In genomic region chr4:130667686-130668085, GRCm38 (mm10) we compare ENCODE assay signal across 9 mouse cellular contexts. TPM values are rescaled to one million over a fixed set of nuclear protein-coding genes. Genes with fewer than 3 reads are reported as not detected.
DNase-seq lines count a peak whose midpoint lies in the region; ATAC-seq and TF ChIP-seq lines count a peak whose summit lies in the region.
"Had no signal": no experiment of that assay in that cellular context is flagged by ENCODE, and none has a peak within 500 bp of the region (broad histone marks: within the 10 kb centered on the region; RNA-seq: fewer than 3 reads in every experiment).

No protein-coding gene starts in this region.

- DNase-seq in heart, postnatal 14 days = no peak
- DNase-seq in lung, embryonic 14.5 days = no peak
- DNase-seq in lung, postnatal 0 days (ENCODE audit: low spot score) = no peak
- DNase-seq in cerebellum, adult 18-20 months = no peak
- DNase-seq in ovary, postnatal 36 days (ENCODE audit: low spot score) = no peak
- DNase-seq: heart, postnatal 4 days had no signal

- WGBS in heart, embryonic 14.5 days = 70% methylated on average over 2 of the region's 2 CpGs
- WGBS in lung, embryonic 14.5 days = 49% methylated on average over 2 of the region's 2 CpGs
- whole genome bisulfite sequencing in lung, postnatal 0 days = 54% methylated on average over 2 of the region's 2 CpGs
- WGBS in forebrain, embryonic 13.5 days = 84% methylated on average over 2 of the region's 2 CpGs
- 82% methylated on average over 2 of the region's 2 CpGs for WGBS in midbrain, embryonic 16.5 days

- H3K9ac ChIP-seq in heart, embryonic 14.5 days (ENCODE audit: low read length) = no peak overlapping the region
- no peak overlapping the region for H3K9ac ChIP-seq in lung, embryonic 14.5 days
- H3K9ac ChIP-seq in lung, postnatal 0 days (replicated peaks; ENCODE audit: low read depth) = no peak overlapping the region
- H3K9ac ChIP-seq in forebrain, embryonic 13.5 days = no peak overlapping the region
- no peak overlapping the region for H3K9ac ChIP-seq in midbrain, embryonic 16.5 days (ENCODE audit: low read depth, low read length)

- TF ChIP-seq EP300 in lung, postnatal 0 days (IDR thresholded peaks at IDR 0.05) = no peak

- H3K9me3 ChIP-seq in heart, embryonic 14.5 days (ENCODE audit: control insufficient read depth, low read length) = no peaks in the 10 kb centered on the region
- no peaks in the 10 kb centered on the region for H3K9me3 ChIP-seq in lung, embryonic 14.5 days (ENCODE audit: low read depth, low read length)
- H3K9me3 ChIP-seq in lung, postnatal 0 days (ENCODE audit: low read length) = no peaks in the 10 kb centered on the region
- H3K9me3 ChIP-seq in forebrain, embryonic 13.5 days (replicated peaks) = no peaks in the 10 kb centered on the region
- H3K9me3 ChIP-seq in midbrain, embryonic 16.5 days (replicated peaks; ENCODE audit: control insufficient read depth, low read length, poor library complexity, severe bottlenecking) = no peaks in the 10 kb centered on the region

- H3K4me2 ChIP-seq in heart, embryonic 14.5 days (ENCODE audit: low read length) = peak overlapping the region; percentile 23
- H3K4me2 ChIP-seq in lung, embryonic 14.5 days = peak overlapping the region; percentile 31
- no peak overlapping the region for H3K4me2 ChIP-seq in lung, postnatal 0 days (replicated peaks; ENCODE audit: low read depth, low read length)
- H3K4me2 ChIP-seq in forebrain, embryonic 13.5 days = peak overlapping the region; percentile 25
- H3K4me2 ChIP-seq in midbrain, embryonic 16.5 days (ENCODE audit: low read length) = peak overlapping the region; percentile 21; the same call in 1 of the 2 replicates

- H3K36me3 ChIP-seq in heart, embryonic 14.5 days (ENCODE audit: control insufficient read depth, insufficient read depth, low read length) = peaks cover 28% of the 10 kb centered on the region
- H3K36me3 ChIP-seq in lung, embryonic 14.5 days (ENCODE audit: insufficient read depth) = peaks cover 38% of the 10 kb centered on the region
- no peaks in the 10 kb centered on the region for H3K36me3 ChIP-seq in lung, postnatal 0 days (ENCODE audit: insufficient read depth, low read length)
- peaks cover 31% of the 10 kb centered on the region for H3K36me3 ChIP-seq in forebrain, embryonic 13.5 days (ENCODE audit: poor library complexity, severe bottlenecking)
- H3K36me3 ChIP-seq in midbrain, embryonic 16.5 days (ENCODE audit: control insufficient read depth, insufficient read depth, low read length) = peaks cover 11% of the 10 kb centered on the region

- H3K4me3 ChIP-seq in heart, embryonic 14.5 days (ENCODE audit: control insufficient read depth in 1 of 2, insufficient read depth in 1 of 2, low read depth in 1 of 2, low read length in 2 of 2) = no peak overlapping the region
- no peak overlapping the region for H3K4me3 ChIP-seq in lung, embryonic 14.5 days (ENCODE audit: low read depth, low read length)
- no peak overlapping the region for H3K4me3 ChIP-seq in lung, postnatal 0 days (ENCODE audit: low read depth, low read length)
- H3K4me3 ChIP-seq in forebrain, embryonic 13.5 days = no peak overlapping the region
- H3K4me3 ChIP-seq in midbrain, embryonic 16.5 days (ENCODE audit: low read depth, low read length) = no peak overlapping the region

- intact Hi-C loops in heart, postnatal 14 days (cut with DNase I) = no loop called here

- no peak for ATAC-seq in heart, embryonic 14.5 days (ENCODE audit: insufficient number of reproducible peaks, insufficient read depth, low FRiP score, low read depth)
- no peak for ATAC-seq in lung, embryonic 14.5 days (ENCODE audit: insufficient read depth)
- no peak for ATAC-seq in lung, postnatal 0 days
- no peak for ATAC-seq in forebrain, embryonic 13.5 days
- no peak for ATAC-seq in midbrain, embryonic 16.5 days

- H3K27me3 ChIP-seq in heart, embryonic 14.5 days (ENCODE audit: control insufficient read depth, insufficient read depth, low read length) = no peaks in the 10 kb centered on the region
- no peaks in the 10 kb centered on the region for H3K27me3 ChIP-seq in lung, embryonic 14.5 days (ENCODE audit: insufficient read depth, low read length)
- no peaks in the 10 kb centered on the region for H3K27me3 ChIP-seq in lung, postnatal 0 days (replicated peaks; ENCODE audit: insufficient read depth, low read length)
- no peaks in the 10 kb centered on the region for H3K27me3 ChIP-seq in forebrain, embryonic 13.5 days
- no peaks in the 10 kb centered on the region for H3K27me3 ChIP-seq in midbrain, embryonic 16.5 days (ENCODE audit: control insufficient read depth, insufficient read depth, low read depth, low read length)

- TF ChIP-seq CTCF in lung, embryonic 14.5 days (IDR thresholded peaks at IDR 0.05; ENCODE audit: low read depth) = no peak
- TF ChIP-seq CTCF in lung, postnatal 0 days (IDR thresholded peaks at IDR 0.05) = no peak

- H3K4me1 ChIP-seq in heart, embryonic 14.5 days (ENCODE audit: control insufficient read depth in 2 of 2, insufficient read depth in 2 of 2, low read length in 2 of 2) = peaks cover 2 to 44% of the 10 kb centered on the region in 2 experiments; a peak in 3 of 4 replicates
- H3K4me1 ChIP-seq in lung, embryonic 14.5 days (ENCODE audit: insufficient read depth) = peaks cover 10% of the 10 kb centered on the region; the same call in 1 of the 2 replicates
- H3K4me1 ChIP-seq in lung, postnatal 0 days (ENCODE audit: insufficient read depth, low read depth, low read length) = peaks cover 3% of the 10 kb centered on the region; the same call in 1 of the 2 replicates
- peaks cover 65% of the 10 kb centered on the region for H3K4me1 ChIP-seq in forebrain, embryonic 13.5 days
- H3K4me1 ChIP-seq in midbrain, embryonic 16.5 days (ENCODE audit: control insufficient read depth, insufficient read depth, low read length) = peaks cover 55% of the 10 kb centered on the region

- H3K27ac ChIP-seq in heart, embryonic 14.5 days (replicated peaks in 1 of 2; ENCODE audit: control insufficient read depth in 1 of 2, insufficient read depth in 1 of 2, low read depth in 2 of 2, low read length in 2 of 2) = no peak overlapping the region
- no peak overlapping the region for H3K27ac ChIP-seq in lung, embryonic 14.5 days (ENCODE audit: low read depth)
- H3K27ac ChIP-seq in lung, postnatal 0 days (ENCODE audit: low read length) = no peak overlapping the region
- no peak overlapping the region for H3K27ac ChIP-seq in forebrain, embryonic 13.5 days
- no peak overlapping the region for H3K27ac ChIP-seq in midbrain, embryonic 16.5 days (ENCODE audit: low read length)

RNA-seq across cellular contexts. Expression of gene Pum1, which starts 4.6 kb away (rescaled TPM):
- 57.7 and 59.3 TPM in 2 replicates for polyA plus RNA-seq in heart, embryonic 14.5 days (2014; fragmentation: Nextera tagmentation; extraction: Ambion mirVana)
- total RNA-seq in heart, postnatal 14 days (2021) = 10 to 100 TPM; 57.7 to 61.6 TPM
- polyA plus RNA-seq in lung, embryonic 14.5 days (2014; fragmentation: Nextera tagmentation; extraction: Ambion mirVana) = 98.4 and 107 TPM in 2 replicates
- 37.8 and 45.3 TPM in 2 replicates for polyA plus RNA-seq in lung, postnatal 0 days (2015; fragmentation: Nextera tagmentation; extraction: Ambion mirVana)
- 117 and 133 TPM in 2 replicates for polyA plus RNA-seq in forebrain, embryonic 13.5 days (2015; fragmentation: Nextera tagmentation; extraction: Ambion mirVana)
- 99.4 and 108 TPM in 2 replicates for polyA plus RNA-seq in midbrain, embryonic 16.5 days (2015; fragmentation: Nextera tagmentation; extraction: Ambion mirVana)
